Mouse (Mus musculus) myocyte (in vitro differentiated cells): Measurements from ENCODE around the gene Hlcs. TPM values are rescaled to one million over a fixed set of nuclear protein-coding genes. Genes with fewer than 3 reads are reported as not detected.

ENCODE experiments used
- H3K27me3 ChIP-seq: one replicate; pipeline ENCODE4 v1.6.1; 2011; ENCODE audit not compliant: control insufficient read depth, insufficient read depth, insufficient read length
- H3K36me3 ChIP-seq: one replicate; pipeline ENCODE4 v1.6.1; 2011; ENCODE audit not compliant: control insufficient read depth, insufficient read depth
- H3K4me2 ChIP-seq: one replicate; pipeline ENCODE4 v1.6.1; 2011; ENCODE audit warnings: low read depth, control low read depth
- H3K4me3 ChIP-seq: one replicate; pipeline ENCODE4 v1.5.1; 2011; ENCODE audit warnings: mild to moderate bottlenecking, control low read depth, moderate library complexity
- H3K79me2 ChIP-seq: one replicate; pipeline ENCODE4 v1.6.1; 2011; ENCODE audit not compliant: control insufficient read depth, insufficient read depth
- H3ac ChIP-seq: one replicate; pipeline ENCODE4 v1.6.1; 2011; ENCODE audit not compliant: control insufficient read depth, insufficient read length
- CEBPB ChIP-seq: IDR thresholded peaks from 2 replicates; pipeline ENCODE4 v1.6.1; 2011; ENCODE audit warnings: mild to moderate bottlenecking, moderate library complexity; ENCODE audit not compliant: poor library complexity, insufficient read depth, severe bottlenecking
- E2F4 ChIP-seq: IDR thresholded peaks from one replicate; pipeline ENCODE4 v1.6.1; 2011; ENCODE audit warnings: mild to moderate bottlenecking, control low read depth, moderate library complexity; ENCODE audit not compliant: insufficient read depth
- MAX ChIP-seq: IDR thresholded peaks from one replicate; pipeline ENCODE4 v1.6.1; 2011; ENCODE audit warnings: low read depth, mild to moderate bottlenecking, control low read depth
- MYOD1 ChIP-seq, 3 experiments: IDR thresholded peaks; one replicate each; pipeline ENCODE4 v1.6.1; 2011; ENCODE audit warnings: control low read depth in 2 of 3, low read depth in 2 of 3, mild to moderate bottlenecking in 2 of 3, moderate library complexity in 1 of 3; ENCODE audit not compliant: insufficient read length in 2 of 3, control insufficient read depth in 1 of 3
- MYOG ChIP-seq, 3 experiments: IDR thresholded peaks; one replicate each; pipeline ENCODE4 v1.6.1; 2011; ENCODE audit warnings: control low read depth in 2 of 3, low read depth in 2 of 3, mild to moderate bottlenecking in 2 of 3; ENCODE audit not compliant: insufficient read length in 2 of 3, control insufficient read depth in 1 of 3, insufficient read depth in 1 of 3
- POLR2A ChIP-seq: IDR thresholded peaks from one replicate; pipeline ENCODE4 v1.6.1; 2011; ENCODE audit warnings: low read depth, mild to moderate bottlenecking, control low read depth, moderate library complexity; ENCODE audit not compliant: insufficient read length
- POLR2AphosphoS2 ChIP-seq: IDR thresholded peaks from one replicate; pipeline ENCODE4 v1.6.1; 2011; ENCODE audit warnings: low read depth, control low read depth; ENCODE audit not compliant: insufficient read length
- REST ChIP-seq: IDR thresholded peaks from one replicate; pipeline ENCODE4 v1.6.1; 2011; ENCODE audit warnings: mild to moderate bottlenecking, control low read depth, moderate library complexity; ENCODE audit not compliant: insufficient read depth, insufficient read length
- SRF ChIP-seq: IDR thresholded peaks from one replicate; pipeline ENCODE4 v1.6.1; 2011; ENCODE audit warnings: low read depth; ENCODE audit not compliant: control insufficient read depth, insufficient read length
- TCF12 ChIP-seq: IDR thresholded peaks from one replicate; pipeline ENCODE4 v1.6.1; 2011; ENCODE audit warnings: mild to moderate bottlenecking, control low read depth; ENCODE audit not compliant: poor library complexity, insufficient read depth, severe bottlenecking
- TCF3 ChIP-seq: IDR thresholded peaks from one replicate; pipeline ENCODE4 v1.6.1; 2011; ENCODE audit warnings: low read depth, control low read depth; ENCODE audit not compliant: insufficient read length
- USF1 ChIP-seq: IDR thresholded peaks from one replicate; pipeline ENCODE4 v1.6.1; 2011; ENCODE audit warnings: low read depth, mild to moderate bottlenecking, control low read depth, moderate library complexity
- polyA plus RNA-seq: library from polyadenylated mRNA; unstranded; fragments of >200 nt; fragmentation: generic; extraction: Trizol; gene quantifications from one replicate; pipeline ENCODE4 v1.2.1, GENCODE M21; 2012; ENCODE audit warnings: missing spikeins

Hlcs gene
- polyA plus RNA-seq, 1 experiment: 3.2 TPM

GRCm38 (mm10) chr16:94081596-94081995 lies 231.8 kb downstream of the Hlcs start:
- TF ChIP-seq USF1 (no peak), POLR2AphosphoS2 (no peak), SRF (no peak), REST (no peak), MYOD1 (IDR thresholded peaks at IDR 0.05; ENCODE audit: control insufficient read depth in 1 of 3, insufficient read length in 2 of 3, low read depth in 2 of 3) (no peak), TCF3 (no peak), POLR2A (no peak), E2F4 (no peak), CEBPB (no peak), MAX (no peak)
- H3ac ChIP-seq: no peak overlapping the region
- no peaks in the 10 kb centered on the region for H3K27me3 ChIP-seq

GRCm38 (mm10) chr16:94079856-94080555 lies 233.4 kb downstream of the Hlcs start:
- Histone ChIP-seq H3K4me3 (no peak overlapping the region), H3K79me2 (no peaks in the 10 kb centered on the region), H3K36me3 (no peaks in the 10 kb centered on the region), H3K27me3 (no peaks in the 10 kb centered on the region), H3K4me2 (no peak overlapping the region), H3ac (no peak overlapping the region)
- TF ChIP-seq POLR2A (no peak), REST (no peak), MYOG (IDR thresholded peaks at IDR 0.05; ENCODE audit: control insufficient read depth in 1 of 3, insufficient read depth in 1 of 3, insufficient read length in 2 of 3, low read depth in 2 of 3) (no peak), TCF12 (no peak), MYOD1 (IDR thresholded peaks at IDR 0.05; ENCODE audit: control insufficient read depth in 1 of 3, insufficient read length in 2 of 3, low read depth in 2 of 3) (no peak), CEBPB (no peak), SRF (no peak), TCF3 (no peak), MAX (no peak), POLR2AphosphoS2 (no peak)

More at GRCm38 (mm10) chr16:94081596-94081995, 231.8 kb downstream of the Hlcs start:
- Histone ChIP-seq H3K79me2 (no peaks in the 10 kb centered on the region), H3K36me3 (no peaks in the 10 kb centered on the region), H3K4me2 (no peak overlapping the region), H3K4me3 (no peak overlapping the region)

- H3K4me2 ChIP-seq: no peak overlapping the region
- no peak overlapping the region for H3K4me3 ChIP-seq
- H3K79me2 ChIP-seq: no peaks in the 10 kb centered on the region
- H3ac ChIP-seq: no peak overlapping the region
- H3K36me3 ChIP-seq: no peaks in the 10 kb centered on the region
- TF ChIP-seq POLR2A (no peak), E2F4 (no peak), CEBPB (no peak), TCF3 (no peak)
- H3K27me3 ChIP-seq: no peaks in the 10 kb centered on the region
These were observed 234.1 kb downstream of the Hlcs start for GRCm38 (mm10) chr16:94079075-94079855.

Other genes starting within 250 kb of the Hlcs start
- 8.6 TPM for gene Sim2, start 228.6 kb downstream of the Hlcs start, polyA plus RNA-seq
- 0.08 TPM for gene Ripply3, start 14.8 kb upstream of the Hlcs start, polyA plus RNA-seq
- gene Ttc3, start 57.0 kb upstream of the Hlcs start, polyA plus RNA-seq: 25.0 TPM
- gene Pigp, start 58.3 kb upstream of the Hlcs start, polyA plus RNA-seq: 63.2 TPM
- 58.3 TPM for gene Vps26c, start 213.3 kb upstream of the Hlcs start, polyA plus RNA-seq